Mouse (Mus musculus) liver, embryonic 14.5 days (tissue): Measurements from ENCODE around the gene Tpp2. TPM values are rescaled to one million over a fixed set of nuclear protein-coding genes. Genes with fewer than 3 reads are reported as not detected.
"Not testable (repeated sequence)": the region's sequence is repeated elsewhere in the genome, so short reads cannot be mapped to it uniquely, and the experiment has no call there.

Source experiments
- ATAC-seq: fragments of 200-750 bp; cut with Nextera tagmentation; 2 replicates; pipeline ENCODE4 v1.8.0; 2017; ENCODE audit warnings: moderate number of reproducible peaks, mild to moderate bottlenecking, moderate library complexity; ENCODE audit not compliant: insufficient read depth
- DNase-seq, 3 experiments: peaks; one replicate each; pipeline ENCODE4 v3.0.0-alpha.2; 2012 to 2013; ENCODE audit warnings: low read depth in 3 of 3, low spot score in 3 of 3
- H3K27ac ChIP-seq: fragments of 300-500 bp; sonication (generic); 2 replicates; pipeline ENCODE4 v1.5.1; 2014; ENCODE audit warnings: moderate library complexity, mild to moderate bottlenecking, control low read depth, inconsistent platforms
- H3K27me3 ChIP-seq: fragments of 300-500 bp; sonication (generic); 2 replicates; pipeline ENCODE4 v1.6.1; 2014; ENCODE audit warnings: mild to moderate bottlenecking, low read length, moderate library complexity; ENCODE audit not compliant: control insufficient read depth, insufficient read depth
- H3K36me3 ChIP-seq: fragments of 300-500 bp; sonication (generic); replicated peaks from 2 replicates; pipeline ENCODE4 v1.6.1; 2014; ENCODE audit warnings: low read depth; ENCODE audit not compliant: control insufficient read depth, insufficient read depth
- H3K4me1 ChIP-seq, 2 experiments: fragments of 200-500 bp in 1 of 2; fragments of 300-500 bp in 1 of 2; sonication (generic) in 1 of 2; replicated peaks; 2 replicates each; pipeline ENCODE4 v1.6.1; 2012 to 2014; ENCODE audit warnings: antibody characterized with exemption in 1 of 2, inconsistent platforms in 1 of 2, low read length in 1 of 2; ENCODE audit not compliant: control insufficient read depth in 2 of 2, insufficient read depth in 2 of 2
- H3K4me2 ChIP-seq: fragments of 300-500 bp; sonication (generic); 2 replicates; pipeline ENCODE4 v1.6.1; 2014; ENCODE audit warnings: low read depth, mild to moderate bottlenecking, control low read depth, moderate library complexity
- H3K4me3 ChIP-seq, 2 experiments: fragments of 200-500 bp in 1 of 2; fragments of 300-500 bp in 1 of 2; sonication (generic) in 1 of 2; 2 replicates each; pipeline ENCODE4 v1.5.1; 2012 to 2014; ENCODE audit warnings: low read depth in 2 of 2, low read length in 2 of 2, mild to moderate bottlenecking in 2 of 2, control low read depth in 1 of 2, inconsistent platforms in 1 of 2, moderate library complexity in 1 of 2; ENCODE audit not compliant: insufficient read depth in 1 of 2
- H3K9ac ChIP-seq: fragments of 300-500 bp; sonication (generic); replicated peaks from 2 replicates; pipeline ENCODE4 v1.6.1; 2014; ENCODE audit warnings: mild to moderate bottlenecking, control low read depth, moderate library complexity
- H3K9me3 ChIP-seq: fragments of 300-500 bp; sonication (generic); 2 replicates; pipeline ENCODE4 v1.6.1; 2016; ENCODE audit warnings: low read length, mixed read lengths; ENCODE audit not compliant: control insufficient read depth
- CTCF ChIP-seq: IDR thresholded peaks from 2 replicates; pipeline ENCODE4 v1.5.1; 2016; ENCODE audit warnings: antibody characterized with exemption, low read depth, control low read depth
- EP300 ChIP-seq: IDR thresholded peaks from 2 replicates; pipeline ENCODE4 v1.6.1; 2016; ENCODE audit warnings: antibody characterized with exemption, low read depth
- WGBS: fragments of 180-500 bp; shearing (Covaris S2); extraction: QIAGEN DNeasy Blood & Tissue Kit; methylation state at CpG from one replicate; pipeline ENCODE4 v1.1.7; 2014; ENCODE audit not compliant: insufficient replicate concordance; 5-methylcytosine and 5-hydroxymethylcytosine counted together
- polyA plus RNA-seq, 2 experiments: library from polyadenylated mRNA; depleted of rRNA in 1 of 2; stranded (reverse) in 1 of 2; unstranded in 1 of 2; fragments of >200 nt; fragmentation: Nextera tagmentation in 1 of 2; extraction: Ambion mirVana in 1 of 2; gene quantifications; 2 replicates each; pipeline versions ENCODE4 v1.2.1 to v1.2.3; 2012 to 2014

The Tpp2 gene
- polyA plus RNA-seq (2012; rRNA removed) = 5.6 and 10.0 TPM in 2 replicates
- 21.2 and 24.7 TPM in 2 replicates for polyA plus RNA-seq (2014; fragmentation: Nextera tagmentation; extraction: Ambion mirVana)

- peak within 1 kb of the TSS; percentile 94 for H3K9ac ChIP-seq
- ATAC-seq = peak; percentile 99
- H3K9me3 ChIP-seq = no peaks in the 10 kb centered on the region
- H3K4me3 ChIP-seq = peak within 1 kb of the TSS; percentile 74 to 75
- H3K4me1 ChIP-seq = peaks cover 0 to 2% of the 10 kb centered on the region in 2 experiments; a peak in 3 of 4 replicates
- H3K27me3 ChIP-seq = no peaks in the 10 kb centered on the region
- H3K27ac ChIP-seq = peak within 1 kb of the TSS; percentile 91
- no peaks in the 10 kb centered on the region; the same call in 1 of the 2 replicates for H3K36me3 ChIP-seq
- H3K4me2 ChIP-seq = peak within 1 kb of the TSS; percentile 83
- DNase-seq = peak; percentile 95 to 96 (median 96)
- under 1% methylated on average over 77 of the region's 81 CpGs for WGBS
- TF ChIP-seq CTCF (no peak), EP300 (peak; percentile 52)
Observed at GRCm38 (mm10) chr1:43933488-43934415, at the start of gene Tpp2. TSS of gene Tpp2 (plus strand) at chr1:43933647.

GRCm38 (mm10) chr1:43888358-43888757, 45.1 kb upstream of the Tpp2 start:
- not testable (repeated sequence) for H3K4me3 ChIP-seq, H3K4me2 ChIP-seq, H3K4me1 ChIP-seq, H3K27ac ChIP-seq, H3K9ac ChIP-seq, H3K27me3 ChIP-seq, DNase-seq, H3K36me3 ChIP-seq, ATAC-seq, H3K9me3 ChIP-seq
- 38% methylated on average over 11 of the region's 11 CpGs for WGBS

GRCm38 (mm10) chr1:43895742-43896141, 37.7 kb upstream of the Tpp2 start:
- Histone ChIP-seq H3K4me1 (no peaks in the 10 kb centered on the region), H3K27me3 (no peaks in the 10 kb centered on the region), H3K4me3 (no peak overlapping the region), H3K27ac (no peak overlapping the region), H3K9me3 (no peaks in the 10 kb centered on the region), H3K9ac (no peak overlapping the region), H3K4me2 (no peak overlapping the region), H3K36me3 (no peaks in the 10 kb centered on the region)
- DNase-seq (no peak), ATAC-seq (no peak)
- no peak for TF ChIP-seq EP300
- TF ChIP-seq CTCF = no peak

GRCm38 (mm10) chr1:43897131-43897530, 36.3 kb upstream of the Tpp2 start:
- H3K4me1 ChIP-seq = no peaks in the 10 kb centered on the region
- no peak overlapping the region for H3K4me2 ChIP-seq
- H3K27me3 ChIP-seq = no peaks in the 10 kb centered on the region
- 23% methylated on average over 2 of the region's 2 CpGs for WGBS
- no peak for DNase-seq
- TF ChIP-seq CTCF (no peak), EP300 (no peak)
- no peak for ATAC-seq
- no peaks in the 10 kb centered on the region for H3K36me3 ChIP-seq
- no peak overlapping the region for H3K27ac ChIP-seq
- no peaks in the 10 kb centered on the region for H3K9me3 ChIP-seq
- H3K9ac ChIP-seq = no peak overlapping the region
- no peak overlapping the region for H3K4me3 ChIP-seq

GRCm38 (mm10) chr1:43897987-43898386, 35.5 kb upstream of the Tpp2 start:
- no peak overlapping the region for H3K9ac ChIP-seq
- H3K9me3 ChIP-seq = no peaks in the 10 kb centered on the region
- H3K36me3 ChIP-seq = no peaks in the 10 kb centered on the region
- DNase-seq = no peak
- no peak overlapping the region for H3K4me3 ChIP-seq
- 78% methylated on average over 18 of the region's 18 CpGs for WGBS
- no peak overlapping the region for H3K27ac ChIP-seq
- ATAC-seq = no peak
- TF ChIP-seq EP300 (no peak), CTCF (no peak)
- no peaks in the 10 kb centered on the region for H3K27me3 ChIP-seq
- no peaks in the 10 kb centered on the region for H3K4me1 ChIP-seq
- no peak overlapping the region for H3K4me2 ChIP-seq
